Mouse (Mus musculus): Measurements from ENCODE around the gene Meis2.

Meis2 gene

GRCm38 (mm10) chr2:116065570-116066005 is at the start of gene Meis2:
Gene Meis2, minus strand, starts transcription at chr2:116065839.
- no peak for DNase-seq

DNA sequence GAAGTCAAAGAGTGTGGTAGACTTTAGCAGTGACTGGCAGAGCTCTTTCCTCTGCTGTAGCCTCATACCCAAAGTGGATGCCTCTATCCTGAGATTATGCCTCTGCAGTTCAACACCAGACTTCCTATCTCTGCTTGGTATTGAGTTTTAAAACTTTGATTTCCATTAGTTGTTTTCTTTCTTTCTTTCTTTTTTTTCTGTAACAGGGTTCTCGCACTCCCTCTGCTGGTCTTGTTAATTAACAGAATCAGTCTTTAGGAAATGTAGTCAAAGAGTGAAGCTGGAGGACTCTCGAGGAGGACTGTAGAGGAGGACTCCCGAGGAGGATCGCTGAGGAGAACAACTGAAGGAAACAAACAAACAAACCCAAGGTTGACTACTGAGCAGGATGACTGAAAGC is 40.6 kb upstream of the Meis2 start:
- no peak for DNase-seq

- DNase-seq, result no peak
These were observed 39.5 kb upstream of the Meis2 start for GRCm38 (mm10) chr2:116105179-116105578.

- no peak for DNase-seq
These were observed 37.9 kb upstream of the Meis2 start for GRCm38 (mm10) chr2:116103411-116103996.

DNA sequence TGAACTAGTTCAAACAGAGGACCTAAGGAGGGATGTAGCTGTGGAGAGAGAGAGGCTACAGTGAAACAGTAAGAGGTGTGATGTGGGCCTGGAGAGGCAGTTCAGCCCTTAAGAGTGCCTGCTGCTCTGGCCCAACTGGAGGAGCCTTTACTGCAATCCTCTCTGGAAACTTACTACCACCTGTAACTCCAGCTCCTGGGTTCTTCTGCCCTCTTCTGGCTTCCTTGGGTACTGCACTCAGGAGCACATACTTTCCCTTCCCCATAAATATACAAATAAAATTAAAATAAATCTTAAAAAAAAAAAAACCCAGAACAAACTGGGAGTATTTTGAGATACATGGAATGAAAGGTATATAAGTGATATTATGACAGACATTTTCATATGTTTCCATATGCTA is 35.6 kb upstream of the Meis2 start:
- DNase-seq, result peak; percentile 8 to 14

DNA sequence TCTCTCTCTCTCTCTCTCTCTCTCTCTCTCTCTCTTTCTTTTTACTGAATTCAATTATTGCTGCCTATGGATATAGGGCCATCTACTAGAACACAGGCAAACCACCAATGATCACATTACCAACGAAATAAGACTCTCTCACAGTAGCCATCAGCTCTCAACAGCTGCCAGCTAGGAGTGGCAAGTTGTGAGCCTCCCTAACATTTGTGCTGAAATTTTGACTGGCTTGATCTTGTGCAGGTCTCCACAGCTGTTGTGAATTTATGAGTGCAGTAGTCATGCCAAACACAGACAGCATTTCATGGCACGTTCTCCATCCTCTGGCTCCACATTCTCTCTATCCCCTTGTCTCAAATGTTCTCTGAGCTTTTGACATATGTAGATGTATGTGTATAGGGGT is 15.3 kb upstream of the Meis2 start:
- DNase-seq, result no peak

GRCm38 (mm10) chr2:116078841-116079240 is 13.2 kb upstream of the Meis2 start:
- DNase-seq, result no peak

DNA sequence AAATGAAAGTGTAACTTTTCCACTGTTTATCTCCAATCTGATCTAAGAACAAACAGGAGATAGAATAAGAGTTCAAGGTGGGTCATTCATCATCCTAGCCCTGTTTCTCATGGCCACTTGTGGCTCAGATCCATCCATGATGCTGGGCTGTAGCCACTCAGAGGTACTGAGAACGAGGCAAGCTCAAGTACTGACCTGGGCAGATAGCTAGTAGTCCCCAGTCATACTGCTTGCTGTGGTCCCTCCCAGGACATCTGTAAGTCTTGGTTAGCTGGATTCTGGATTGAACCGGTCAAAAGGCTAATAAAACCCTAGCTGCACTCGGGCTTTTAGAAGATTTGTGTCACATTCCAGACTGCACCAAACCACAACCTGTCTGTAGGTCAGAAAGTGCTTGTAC is 12.1 kb upstream of the Meis2 start:
- no peak for DNase-seq

DNA sequence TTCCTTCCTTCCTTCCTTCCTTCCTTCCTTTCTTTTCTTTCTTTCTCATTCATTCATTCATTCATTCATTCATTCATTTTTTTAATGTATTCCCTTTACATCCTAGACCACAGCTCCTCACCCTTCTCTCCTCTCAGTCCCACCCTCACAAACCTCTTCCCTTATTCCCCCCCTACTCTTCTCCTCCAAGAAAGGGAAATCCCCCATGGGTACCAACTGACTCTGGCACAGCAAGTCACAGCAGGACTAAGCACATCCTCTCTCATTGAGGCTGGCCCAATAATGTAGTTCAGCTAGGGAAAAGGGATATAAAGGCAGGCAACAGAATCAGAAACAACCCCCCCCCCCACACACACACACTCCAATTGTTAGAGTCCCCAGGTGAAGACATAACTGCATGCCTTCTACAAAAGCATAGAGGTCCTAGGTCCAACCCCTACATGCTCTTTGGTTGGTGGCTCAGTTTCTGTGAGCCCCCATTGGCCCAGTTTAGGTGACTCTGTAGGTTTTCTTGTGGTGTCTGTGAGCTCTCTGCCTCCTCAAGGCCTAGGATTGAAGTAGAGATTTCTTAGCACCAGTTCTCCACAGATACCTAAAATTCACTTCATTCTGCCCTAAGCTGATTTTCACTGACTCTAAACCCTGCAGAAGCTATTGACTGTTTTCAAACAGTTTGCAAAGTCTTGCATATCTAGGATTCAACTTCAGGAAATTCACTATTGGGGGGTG is 11.3 kb upstream of the Meis2 start:
- DNase-seq, result no peak

GRCm38 (mm10) chr2:116075902-116076301 is 10.3 kb upstream of the Meis2 start:
- no peak for DNase-seq

DNA sequence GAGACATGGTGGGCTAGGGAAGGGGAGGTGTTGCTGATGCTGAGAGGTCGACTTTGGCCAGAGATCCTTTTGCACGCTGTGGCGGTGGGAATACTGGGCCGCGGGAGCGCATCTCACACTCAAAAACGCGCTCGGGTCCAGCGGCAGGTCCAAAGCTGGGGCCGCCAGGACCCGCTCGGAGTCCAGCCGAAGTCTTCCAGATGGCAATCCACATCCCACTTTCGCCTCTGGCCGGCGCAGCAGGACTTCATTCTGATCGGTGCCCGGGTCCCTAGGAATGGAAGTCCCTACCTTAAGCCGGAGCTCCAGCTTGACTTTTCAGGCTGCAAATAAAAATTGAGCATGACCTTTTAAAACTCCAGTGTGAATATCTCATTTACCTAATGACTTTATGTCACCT is 9.8 kb upstream of the Meis2 start:
- DNase-seq, result no peak

GRCm38 (mm10) chr2:116074726-116075440 is 9.2 kb upstream of the Meis2 start:
- DNase-seq, result no peak

DNA sequence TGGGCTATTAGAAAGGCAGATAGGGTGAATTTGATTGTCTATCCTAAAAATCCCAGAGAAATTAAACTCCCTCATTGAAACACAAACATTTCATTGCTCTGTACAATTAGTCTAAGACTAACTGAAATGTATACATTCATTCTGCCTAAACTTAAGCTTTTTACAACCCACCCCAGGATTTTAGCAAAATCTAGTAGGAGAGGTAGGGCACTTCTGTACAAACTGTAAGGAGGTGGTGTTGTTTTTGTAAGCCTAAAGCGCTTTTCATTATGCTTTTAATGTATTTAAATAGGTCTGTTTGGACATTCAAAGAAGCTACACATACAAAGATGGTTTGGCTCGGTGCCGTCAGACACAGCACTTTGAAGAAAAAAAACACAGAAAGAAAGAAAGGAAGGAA is 8.4 kb upstream of the Meis2 start:
- no peak for DNase-seq

- DNase-seq, result no peak
These were observed 7.8 kb upstream of the Meis2 start for GRCm38 (mm10) chr2:116073311-116073904.

DNA sequence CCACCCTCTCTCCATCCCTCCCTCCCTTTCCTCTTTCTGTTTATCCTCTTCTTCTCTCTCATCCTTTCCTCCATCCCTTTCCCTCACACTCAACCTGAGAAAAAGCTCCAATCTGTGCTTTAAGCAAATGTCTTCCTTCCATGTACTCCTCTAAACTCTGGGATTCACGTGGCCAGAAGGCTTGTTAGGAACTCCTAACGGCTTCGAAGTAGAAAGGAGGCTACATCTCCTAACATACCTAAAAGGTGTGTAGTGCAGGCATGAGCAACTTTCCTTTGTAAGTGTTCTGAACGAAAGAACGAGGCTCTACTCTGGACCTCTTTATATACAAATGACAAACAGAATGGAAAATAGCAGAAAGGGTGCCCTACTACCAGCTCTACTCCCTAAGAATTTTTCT is 7.1 kb upstream of the Meis2 start:
- DNase-seq, result no peak

GRCm38 (mm10) chr2:116072321-116072640 is 6.6 kb upstream of the Meis2 start:
- DNase-seq, result no peak

GRCm38 (mm10) chr2:116071571-116072320 is 6.1 kb upstream of the Meis2 start:
- DNase-seq, result no peak

- no peak for DNase-seq
These were observed 5.2 kb upstream of the Meis2 start for GRCm38 (mm10) chr2:116070614-116071425.

DNA sequence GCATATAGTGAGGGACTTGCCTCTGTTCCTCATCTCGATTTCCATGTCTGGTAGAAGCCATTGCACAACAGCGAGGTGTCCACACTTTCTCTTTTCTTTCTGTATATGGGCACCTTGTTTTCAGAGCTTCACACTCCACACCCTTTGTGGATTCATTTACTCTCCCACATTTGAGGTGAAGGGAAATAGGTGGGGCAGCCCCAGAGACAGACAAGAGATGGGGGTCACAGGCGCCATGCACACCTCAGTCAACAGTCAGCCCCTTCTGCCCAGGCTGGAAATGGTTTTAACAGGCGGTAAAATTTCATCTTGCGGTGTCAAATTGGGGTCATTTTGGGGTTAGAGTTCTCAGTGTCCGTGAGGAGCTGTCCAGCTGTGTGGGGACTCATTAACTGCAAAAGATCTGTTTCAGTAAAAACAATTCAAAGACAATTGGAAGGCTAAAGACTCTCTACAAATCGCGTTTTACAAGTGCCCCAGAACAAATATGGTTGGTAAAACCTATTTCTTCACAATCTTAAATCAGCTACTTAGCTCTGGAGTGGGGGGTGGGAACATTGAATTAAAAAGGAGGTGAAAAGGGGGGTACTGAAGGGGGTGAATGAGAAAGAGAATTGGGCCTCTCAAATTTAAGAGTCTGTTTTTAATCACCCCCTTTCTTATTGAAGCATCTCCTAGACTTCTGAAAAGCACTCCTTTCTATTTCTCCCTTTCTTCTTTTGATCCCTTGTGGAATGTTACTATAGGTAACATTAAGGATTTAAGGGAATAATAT is 4.0 kb upstream of the Meis2 start:
- DNase-seq, result no peak

DNA sequence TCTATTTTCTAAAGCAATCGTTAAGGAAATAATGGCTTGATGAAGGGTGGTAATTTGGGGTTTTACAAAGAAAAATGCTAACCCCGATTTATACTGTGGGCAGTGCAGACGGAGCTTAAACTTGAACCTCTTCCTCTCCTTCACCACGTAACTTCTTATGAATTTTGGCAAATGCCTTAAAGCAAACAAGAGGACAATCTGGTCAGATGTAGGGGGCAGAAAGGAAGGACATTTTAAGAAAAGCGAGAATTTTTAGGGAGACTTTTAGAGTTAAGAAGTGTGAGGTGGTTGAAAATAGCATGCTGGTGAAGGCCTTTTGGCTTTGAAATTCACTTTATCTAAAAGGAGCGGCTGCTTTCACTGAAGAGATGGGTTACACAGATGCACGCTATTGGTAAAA is 3.3 kb upstream of the Meis2 start:
- DNase-seq, result no peak

DNA sequence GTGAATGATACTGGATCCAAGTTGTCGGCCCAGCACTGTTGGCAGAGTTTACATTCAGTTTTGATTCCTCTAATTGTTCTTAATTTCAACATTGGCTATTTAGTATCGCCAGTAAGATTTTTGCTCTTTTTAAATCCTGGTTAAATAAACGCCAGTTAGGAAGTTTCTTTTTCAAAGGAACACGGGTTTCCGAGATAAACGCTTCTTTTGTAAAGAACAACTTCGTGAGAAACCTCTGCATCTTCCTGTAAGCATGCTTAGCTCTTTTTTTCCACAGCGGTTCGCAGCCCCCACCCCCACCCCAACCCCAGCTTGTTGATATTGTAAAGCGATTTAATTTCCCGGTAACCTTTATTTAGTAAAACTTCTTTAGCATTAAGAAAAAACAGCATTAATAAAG is 2.8 kb upstream of the Meis2 start:
- DNase-seq, result no peak
